Mouse (Mus musculus) T-helper 1 cell (primary cell): ENCODE measurements at regions not wholly inside any gene's neighbourhood (a gene's known extent, or its start where the extent isn't known, plus 50 kb on each side); places are given as distances from the start of the nearest gene placed in this dataset.
"Not testable (repeated sequence)": the region's sequence is repeated elsewhere in the genome, so short reads cannot be mapped to it uniquely, and the experiment has no call there.

Experiments used
- in situ Hi-C: fragments of 300-600 bp; cut with MboI, MseI; formaldehyde crosslinking; loops from one replicate; pipeline ENCODE4 v1.15.1; 2025; ENCODE audit warnings: high pct_unique_total_duplicates

GRCm38 (mm10) chr8:103632543-103632942 lies 468.9 kb upstream of the Cdh5 start:
- in situ Hi-C loops: no loop called here

GRCm38 (mm10) chr8:103634951-103635350 lies 466.5 kb upstream of the Cdh5 start:
- in situ Hi-C loops: no loop called here

- in situ Hi-C loops: no loop called here
Observed at GRCm38 (mm10) chr8:103643621-103644020, 457.8 kb upstream of the Cdh5 start.

GRCm38 (mm10) chr8:103644106-103644505 lies 457.3 kb upstream of the Cdh5 start:
- in situ Hi-C loops: no loop called here

- in situ Hi-C loops: no loop called here
Observed at GRCm38 (mm10) chr8:103644845-103645244, 456.6 kb upstream of the Cdh5 start.

GRCm38 (mm10) chr8:103664796-103665195 lies 436.6 kb upstream of the Cdh5 start:
- in situ Hi-C loops: no loop called here

GRCm38 (mm10) chr8:103686233-103686632 lies 415.2 kb upstream of the Cdh5 start:
- in situ Hi-C loops: not testable (repeated sequence)

- in situ Hi-C loops: no loop called here
Observed at GRCm38 (mm10) chr8:103690438-103690837, 411.0 kb upstream of the Cdh5 start.

GRCm38 (mm10) chr8:103693531-103693930 lies 407.9 kb upstream of the Cdh5 start:
- in situ Hi-C loops: no loop called here

GRCm38 (mm10) chr8:103694331-103694891 lies 407.0 kb upstream of the Cdh5 start:
- in situ Hi-C loops: no loop called here

- in situ Hi-C loops: no loop called here
Observed at GRCm38 (mm10) chr8:103699016-103699520, 402.4 kb upstream of the Cdh5 start.

- in situ Hi-C loops: no loop called here
Observed at GRCm38 (mm10) chr8:103702236-103702635, 399.2 kb upstream of the Cdh5 start.

GRCm38 (mm10) chr8:103706084-103706483 lies 395.3 kb upstream of the Cdh5 start:
- in situ Hi-C loops: no loop called here

- in situ Hi-C loops: not testable (repeated sequence)
Observed at GRCm38 (mm10) chr8:103710871-103711270, 390.6 kb upstream of the Cdh5 start.

GRCm38 (mm10) chr8:103717723-103718122 lies 383.7 kb upstream of the Cdh5 start:
- in situ Hi-C loops: no loop called here

GRCm38 (mm10) chr8:103733466-103733865 lies 368.0 kb upstream of the Cdh5 start:
- in situ Hi-C loops: no loop called here

GRCm38 (mm10) chr8:103738330-103738729 lies 363.1 kb upstream of the Cdh5 start:
- in situ Hi-C loops: no loop called here

GRCm38 (mm10) chr8:103741395-103741794 lies 360.0 kb upstream of the Cdh5 start:
- in situ Hi-C loops: no loop called here

GRCm38 (mm10) chr8:103748734-103749133 lies 352.7 kb upstream of the Cdh5 start:
- in situ Hi-C loops: no loop called here

GRCm38 (mm10) chr8:103750278-103751097 lies 350.9 kb upstream of the Cdh5 start:
- in situ Hi-C loops: no loop called here

GRCm38 (mm10) chr8:103751161-103751560 lies 350.3 kb upstream of the Cdh5 start:
- in situ Hi-C loops: no loop called here

- in situ Hi-C loops: no loop called here
Observed at GRCm38 (mm10) chr8:103763821-103764220, 337.6 kb upstream of the Cdh5 start.

GRCm38 (mm10) chr8:103779658-103780057 lies 321.8 kb upstream of the Cdh5 start:
- in situ Hi-C loops: no loop called here
